Mouse (Mus musculus): ENCODE measurements around the gene Hspa8. TPM values are rescaled to one million over a fixed set of nuclear protein-coding genes. Genes with fewer than 3 reads are reported as not detected.

Hspa8 gene
- polyA plus RNA-seq (2014; fragmentation: Nextera tagmentation; extraction: Ambion mirVana) = 2,119 and 2,394 TPM in 2 replicates

DNA sequence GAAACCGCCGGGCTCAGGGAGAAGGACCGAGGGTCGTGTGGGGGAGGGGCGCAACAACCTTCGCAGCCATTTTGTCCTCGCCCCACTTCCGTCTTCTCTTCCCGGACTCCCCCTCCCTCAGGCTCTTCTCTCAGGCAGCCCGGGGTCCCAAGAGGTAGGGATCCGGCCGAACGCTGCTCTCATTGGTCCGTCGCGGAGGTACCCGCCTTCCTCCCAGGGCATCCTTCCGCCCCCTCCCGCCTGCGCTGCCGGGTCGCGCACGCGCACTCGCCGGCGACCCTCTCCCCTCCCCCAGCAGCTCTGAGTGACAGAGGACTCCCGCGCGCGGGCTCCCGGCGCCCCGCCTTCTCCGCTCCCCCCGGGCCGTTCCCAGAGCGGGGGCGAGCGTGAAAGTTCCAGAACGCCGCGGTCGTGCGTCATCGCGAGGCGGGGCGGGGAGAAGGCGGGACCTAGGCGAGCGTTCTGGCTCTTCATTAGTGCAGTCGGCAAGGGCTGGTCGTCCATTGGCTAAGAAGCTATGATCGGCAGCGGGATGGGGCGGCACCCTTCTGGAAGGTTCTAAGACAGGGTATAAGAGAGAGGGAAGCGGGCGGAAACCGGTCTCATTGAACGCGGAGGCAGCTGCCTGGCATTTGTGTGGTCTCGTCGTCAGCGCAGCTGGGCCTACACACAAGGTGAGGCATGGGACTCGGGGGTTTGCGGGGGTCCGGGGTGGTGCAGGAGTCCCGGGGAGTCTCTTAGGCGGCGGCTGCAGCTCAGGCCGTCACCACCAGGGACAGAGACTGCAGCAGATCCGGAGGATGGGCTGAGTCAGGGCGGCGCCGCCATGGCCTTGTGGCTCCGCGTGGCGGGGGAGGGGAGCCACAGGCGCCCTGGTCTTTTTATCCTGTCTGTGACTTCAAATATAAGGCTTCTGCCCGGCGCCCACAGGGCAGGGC, at the start of gene Hspa8:
Hspa8 (plus strand) TSS at position 310 of the 938 bp plus-strand sequence.
- Histone ChIP-seq H3K9me3 (ENCODE audit: control insufficient read depth, low read depth, low read length) (no peaks in the 10 kb centered on the region), H3K4me2 (replicated peaks; ENCODE audit: low read depth, low read length) (peak within 1 kb of the TSS; percentile 83), H3K27me3 (ENCODE audit: control insufficient read depth, insufficient read depth, low read length) (no peaks in the 10 kb centered on the region), H3K4me3 (ENCODE audit: low read depth, low read length) (peak within 1 kb of the TSS; percentile 95), H3K9ac (replicated peaks; ENCODE audit: low read depth, low read length) (peak within 1 kb of the TSS; percentile 99), H3K36me3 (ENCODE audit: control insufficient read depth, insufficient read depth, low read length) (peaks cover 29% of the 10 kb centered on the region), H3K4me1 (ENCODE audit: control insufficient read depth, insufficient read depth, low read length) (peaks cover 18% of the 10 kb centered on the region; the same call in 1 of the 2 replicates), H3K27ac (ENCODE audit: low read length) (peak within 1 kb of the TSS; percentile 99)
- peak; percentile 96 for ATAC-seq (ENCODE audit: insufficient number of reproducible peaks, insufficient read depth, low FRiP score, low read depth)
- WGBS = under 1% methylated on average over 80 of the region's 83 CpGs

DNA sequence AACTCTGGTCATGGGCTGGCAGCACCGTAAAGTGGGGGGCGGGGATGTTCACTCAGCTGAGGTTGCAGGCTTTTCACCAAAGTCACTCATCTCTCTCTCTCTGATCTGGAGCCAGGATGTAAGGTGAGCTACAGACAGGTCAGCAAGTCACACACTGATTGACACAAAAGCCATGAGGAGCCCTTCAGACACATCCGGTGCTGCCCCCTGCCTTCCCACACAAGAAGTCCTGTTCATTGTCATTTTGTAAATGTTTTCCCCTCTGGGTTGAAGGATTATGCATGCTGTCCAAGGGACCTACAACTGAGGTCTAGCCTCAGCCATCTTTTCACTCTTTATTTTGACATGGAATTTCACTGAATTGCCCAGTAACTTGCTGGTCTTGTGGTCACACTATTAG, 49.0 kb upstream of the Hspa8 start:
- H3K4me1 ChIP-seq (ENCODE audit: control insufficient read depth, insufficient read depth, low read length) = no peaks in the 10 kb centered on the region
- no peaks in the 10 kb centered on the region for H3K9me3 ChIP-seq (ENCODE audit: control insufficient read depth, low read depth, low read length)
- H3K4me3 ChIP-seq (ENCODE audit: low read depth, low read length) = no peak overlapping the region
- WGBS = 64% methylated on average over 3 of the region's 3 CpGs
- H3K27me3 ChIP-seq (ENCODE audit: control insufficient read depth, insufficient read depth, low read length) = no peaks in the 10 kb centered on the region
- H3K36me3 ChIP-seq (ENCODE audit: control insufficient read depth, insufficient read depth, low read length) = no peaks in the 10 kb centered on the region
- no peak overlapping the region for H3K27ac ChIP-seq (ENCODE audit: low read length)
- no peak for ATAC-seq (ENCODE audit: insufficient number of reproducible peaks, insufficient read depth, low FRiP score, low read depth)
- no peak overlapping the region for H3K4me2 ChIP-seq (replicated peaks; ENCODE audit: low read depth, low read length)
- no peak overlapping the region for H3K9ac ChIP-seq (replicated peaks; ENCODE audit: low read depth, low read length)

GRCm38 (mm10) chr9:40756401-40756800, 44.4 kb upstream of the Hspa8 start:
- Histone ChIP-seq H3K4me3 (ENCODE audit: low read depth, low read length) (no peak overlapping the region), H3K9ac (replicated peaks; ENCODE audit: low read depth, low read length) (no peak overlapping the region), H3K36me3 (ENCODE audit: control insufficient read depth, insufficient read depth, low read length) (peaks cover 1% of the 10 kb centered on the region; the same call in 1 of the 2 replicates), H3K27me3 (ENCODE audit: control insufficient read depth, insufficient read depth, low read length) (no peaks in the 10 kb centered on the region), H3K9me3 (ENCODE audit: control insufficient read depth, low read depth, low read length) (no peaks in the 10 kb centered on the region), H3K27ac (ENCODE audit: low read length) (no peak overlapping the region), H3K4me2 (replicated peaks; ENCODE audit: low read depth, low read length) (peak overlapping the region; percentile 47; the same call in 1 of the 2 replicates), H3K4me1 (ENCODE audit: control insufficient read depth, insufficient read depth, low read length) (peaks cover 11% of the 10 kb centered on the region; the same call in 1 of the 2 replicates)
- ATAC-seq (ENCODE audit: insufficient number of reproducible peaks, insufficient read depth, low FRiP score, low read depth) = no peak
- 28% methylated on average over 4 of the region's 4 CpGs for WGBS

DNA sequence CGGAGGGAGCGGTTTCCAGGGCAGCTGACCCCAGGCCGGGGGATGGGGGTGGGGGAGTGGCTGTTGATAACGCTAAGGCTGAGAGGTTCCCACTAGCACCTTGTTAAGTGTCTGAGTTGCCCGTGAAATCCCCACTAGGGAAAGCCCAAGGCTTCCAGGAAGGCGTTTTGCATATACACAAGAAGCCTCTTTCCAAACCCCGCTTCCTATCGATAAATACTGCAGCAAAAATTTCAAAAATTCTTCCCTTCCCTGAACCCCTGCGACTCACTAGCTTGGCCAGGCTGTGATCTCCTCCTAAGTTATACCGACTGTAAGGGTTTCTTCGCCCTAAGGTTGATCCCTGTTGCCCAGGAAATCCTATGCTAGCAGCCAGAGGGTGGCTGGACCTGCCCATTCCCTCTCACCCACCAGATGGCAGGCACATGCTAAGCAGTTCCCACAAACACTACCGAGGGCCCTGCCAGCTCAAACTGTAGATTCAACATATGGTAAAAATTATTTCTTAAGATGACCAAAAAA, 43.6 kb upstream of the Hspa8 start:
- no peaks in the 10 kb centered on the region for H3K9me3 ChIP-seq (ENCODE audit: control insufficient read depth, low read depth, low read length)

DNA sequence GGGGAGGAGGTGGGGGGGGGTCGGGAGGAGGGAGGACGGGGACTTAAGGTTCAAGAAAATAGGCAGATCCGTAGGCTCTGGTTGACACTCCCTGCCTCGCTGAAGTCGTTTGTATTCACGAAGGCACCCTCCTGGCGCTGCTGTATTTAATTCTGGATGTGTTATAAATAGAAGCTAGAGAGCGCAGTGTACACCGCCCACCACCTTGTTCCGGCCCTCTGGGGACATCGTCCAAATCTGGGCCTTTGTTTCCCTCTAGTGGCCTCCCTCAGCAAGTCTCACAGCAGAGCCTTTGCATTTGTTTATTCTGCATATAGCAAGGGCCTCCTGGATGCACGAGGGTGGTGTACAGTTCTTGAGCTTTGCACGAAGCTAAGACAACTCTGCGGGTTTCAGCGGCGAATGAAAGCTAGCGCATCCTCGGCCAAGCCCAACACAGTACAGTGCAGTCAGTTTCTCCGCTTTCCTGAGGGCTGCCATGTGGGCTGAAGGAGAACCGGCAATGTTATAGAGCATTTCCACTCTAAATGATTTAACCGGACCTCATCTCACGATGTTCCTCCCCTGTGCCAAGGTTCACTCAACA, 43.0 kb upstream of the Hspa8 start:
- H3K27ac ChIP-seq (ENCODE audit: low read length) = peak overlapping the region; percentile 27; the same call in 1 of the 2 replicates
- WGBS = 10% methylated on average over 22 of the region's 22 CpGs
- ATAC-seq (ENCODE audit: insufficient number of reproducible peaks, insufficient read depth, low FRiP score, low read depth) = peak; percentile 88
- H3K9me3 ChIP-seq (ENCODE audit: control insufficient read depth, low read depth, low read length) = no peaks in the 10 kb centered on the region
- H3K27me3 ChIP-seq (ENCODE audit: control insufficient read depth, insufficient read depth, low read length) = no peaks in the 10 kb centered on the region
- 0 out of 2 replicates have a peak overlapping the region, but pooled peaks have one; percentile 8 for H3K4me3 ChIP-seq (ENCODE audit: low read depth, low read length)
- H3K36me3 ChIP-seq (ENCODE audit: control insufficient read depth, insufficient read depth, low read length) = peaks cover 4% of the 10 kb centered on the region; the same call in 1 of the 2 replicates
- H3K9ac ChIP-seq (replicated peaks; ENCODE audit: low read depth, low read length) = no peak overlapping the region
- H3K4me2 ChIP-seq (replicated peaks; ENCODE audit: low read depth, low read length) = peak overlapping the region; percentile 47
- peaks cover 11% of the 10 kb centered on the region; the same call in 1 of the 2 replicates for H3K4me1 ChIP-seq (ENCODE audit: control insufficient read depth, insufficient read depth, low read length)

More for the DNA sequence above, 43.6 kb upstream of the Hspa8 start:
- Histone ChIP-seq H3K9ac (replicated peaks; ENCODE audit: low read depth, low read length) (no peak overlapping the region), H3K36me3 (ENCODE audit: control insufficient read depth, insufficient read depth, low read length) (peaks cover 4% of the 10 kb centered on the region; the same call in 1 of the 2 replicates), H3K4me3 (ENCODE audit: low read depth, low read length) (0 out of 2 replicates have a peak overlapping the region, but pooled peaks have one; percentile 8), H3K4me1 (ENCODE audit: control insufficient read depth, insufficient read depth, low read length) (peaks cover 11% of the 10 kb centered on the region; the same call in 1 of the 2 replicates), H3K27me3 (ENCODE audit: control insufficient read depth, insufficient read depth, low read length) (no peaks in the 10 kb centered on the region), H3K4me2 (replicated peaks; ENCODE audit: low read depth, low read length) (peak overlapping the region; percentile 47), H3K27ac (ENCODE audit: low read length) (peak overlapping the region; percentile 39; the same call in 1 of the 2 replicates)
- ATAC-seq (ENCODE audit: insufficient number of reproducible peaks, insufficient read depth, low FRiP score, low read depth) = peak; percentile 39; the same call in 1 of the 2 replicates
- WGBS = 12% methylated on average over 12 of the region's 12 CpGs

GRCm38 (mm10) chr9:40762354-40762753, 38.4 kb upstream of the Hspa8 start:
- no peak overlapping the region for H3K9ac ChIP-seq (replicated peaks; ENCODE audit: low read depth, low read length)
- peaks cover 4% of the 10 kb centered on the region; the same call in 1 of the 2 replicates for H3K36me3 ChIP-seq (ENCODE audit: control insufficient read depth, insufficient read depth, low read length)
- H3K4me1 ChIP-seq (ENCODE audit: control insufficient read depth, insufficient read depth, low read length) = peaks cover 5% of the 10 kb centered on the region; the same call in 1 of the 2 replicates
- H3K4me3 ChIP-seq (ENCODE audit: low read depth, low read length) = no peak overlapping the region
- no peaks in the 10 kb centered on the region for H3K9me3 ChIP-seq (ENCODE audit: control insufficient read depth, low read depth, low read length)
- no peak overlapping the region for H3K27ac ChIP-seq (ENCODE audit: low read length)
- no peak overlapping the region for H3K4me2 ChIP-seq (replicated peaks; ENCODE audit: low read depth, low read length)
- H3K27me3 ChIP-seq (ENCODE audit: control insufficient read depth, insufficient read depth, low read length) = no peaks in the 10 kb centered on the region
- 81% methylated on average over 6 of the region's 6 CpGs for WGBS
- no peak for ATAC-seq (ENCODE audit: insufficient number of reproducible peaks, insufficient read depth, low FRiP score, low read depth)

DNA sequence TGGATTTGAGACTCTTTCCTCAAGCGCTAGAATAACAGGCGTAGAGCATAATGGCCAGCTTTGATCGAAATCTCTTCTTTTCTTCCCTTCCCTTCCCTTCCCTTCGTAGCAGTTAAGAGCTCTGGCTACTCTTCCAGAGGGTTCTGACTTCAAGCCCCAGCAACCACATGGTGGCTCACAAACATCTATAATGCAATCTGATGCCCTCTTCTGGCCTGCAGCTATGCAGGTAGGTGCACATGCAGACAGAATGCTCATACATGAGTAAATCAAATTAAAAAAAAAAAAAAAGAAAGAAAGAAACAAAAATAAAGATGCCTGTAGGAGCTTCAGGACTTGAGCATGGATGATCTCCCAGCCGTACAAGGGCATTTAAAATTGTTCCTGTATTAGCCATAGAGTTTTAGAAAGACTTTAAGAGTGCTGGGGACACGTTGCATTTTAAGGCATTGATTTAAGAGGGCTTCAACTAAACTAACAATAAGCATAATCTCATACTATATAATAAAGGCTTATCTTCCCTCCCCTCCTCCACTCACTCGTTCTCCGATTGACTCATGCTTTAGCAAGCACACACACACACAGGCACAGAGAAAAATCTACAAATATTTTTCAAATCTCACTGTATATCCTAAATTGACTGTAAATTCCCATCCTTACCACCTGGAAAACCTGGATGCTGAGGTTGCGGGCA, 35.8 kb upstream of the Hspa8 start:
- Histone ChIP-seq H3K27ac (ENCODE audit: low read length) (no peak overlapping the region), H3K9me3 (ENCODE audit: control insufficient read depth, low read depth, low read length) (no peaks in the 10 kb centered on the region), H3K9ac (replicated peaks; ENCODE audit: low read depth, low read length) (no peak overlapping the region), H3K4me2 (replicated peaks; ENCODE audit: low read depth, low read length) (no peak overlapping the region), H3K4me3 (ENCODE audit: low read depth, low read length) (no peak overlapping the region), H3K27me3 (ENCODE audit: control insufficient read depth, insufficient read depth, low read length) (no peaks in the 10 kb centered on the region), H3K36me3 (ENCODE audit: control insufficient read depth, insufficient read depth, low read length) (peaks cover 4% of the 10 kb centered on the region; the same call in 1 of the 2 replicates), H3K4me1 (ENCODE audit: control insufficient read depth, insufficient read depth, low read length) (no peaks in the 10 kb centered on the region; the same call in 1 of the 2 replicates)
- 73% methylated on average over 9 of the region's 9 CpGs for WGBS
- no peak for ATAC-seq (ENCODE audit: insufficient number of reproducible peaks, insufficient read depth, low FRiP score, low read depth)

All from stomach, embryonic 14.5 days (tissue).